Mouse (Mus musculus) heart, embryonic 12.5 days (tissue): ENCODE data around the gene Gata2. TPM values are rescaled to one million over a fixed set of nuclear protein-coding genes. Genes with fewer than 3 reads are reported as not detected.
A peak's percentile ranks its signal among the peaks of the same experiment; 100 is the strongest.

Source experiments
- ATAC-seq: fragments of 200-750 bp; cut with Nextera tagmentation; 2 replicates; pipeline ENCODE4 v1.8.0; 2017; ENCODE audit warnings: moderate TSS enrichment, moderate library complexity; ENCODE audit not compliant: insufficient number of reproducible peaks, low FRiP score
- H3K27ac ChIP-seq: fragments of 300-500 bp; sonication (generic); 2 replicates; pipeline ENCODE4 v1.5.1; 2016; ENCODE audit warnings: mild to moderate bottlenecking, moderate library complexity; ENCODE audit not compliant: poor library complexity, severe bottlenecking
- H3K27me3 ChIP-seq: fragments of 300-500 bp; sonication (generic); replicated peaks from 2 replicates; pipeline ENCODE4 v1.6.1; 2016; ENCODE audit warnings: mild to moderate bottlenecking, moderate library complexity
- H3K36me3 ChIP-seq: fragments of 300-500 bp; sonication (generic); 2 replicates; pipeline ENCODE4 v1.6.1; 2016; ENCODE audit warnings: mild to moderate bottlenecking, moderate library complexity
- H3K4me1 ChIP-seq: fragments of 300-500 bp; sonication (generic); replicated peaks from 2 replicates; pipeline ENCODE4 v1.6.1; 2016; ENCODE audit warnings: mild to moderate bottlenecking
- H3K4me2 ChIP-seq: fragments of 300-500 bp; sonication (generic); 2 replicates; pipeline ENCODE4 v1.6.1; 2016; ENCODE audit warnings: mild to moderate bottlenecking, moderate library complexity
- H3K4me3 ChIP-seq: fragments of 300-500 bp; sonication (generic); 2 replicates; pipeline ENCODE4 v1.5.1; 2016; ENCODE audit warnings: mild to moderate bottlenecking
- H3K9ac ChIP-seq: fragments of 300-500 bp; sonication (generic); 2 replicates; pipeline ENCODE4 v1.6.1; 2016; ENCODE audit warnings: mild to moderate bottlenecking, moderate library complexity
- H3K9me3 ChIP-seq: fragments of 300-500 bp; sonication (generic); replicated peaks from 2 replicates; pipeline ENCODE4 v1.6.1; 2016; ENCODE audit warnings: mild to moderate bottlenecking, moderate library complexity
- WGBS: fragments of 180-500 bp; shearing (Covaris S2); methylation state at CpG from one replicate; pipeline ENCODE4 v1.1.7; 2016; 5-methylcytosine and 5-hydroxymethylcytosine counted together
- polyA plus RNA-seq: library from polyadenylated mRNA; unstranded; fragments of >200 nt; fragmentation: Nextera tagmentation; extraction: Ambion mirVana; gene quantifications from 2 replicates; pipeline ENCODE4 v1.2.1, GENCODE M21; 2016

Gene Gata2
- polyA plus RNA-seq, 1 experiment from 2014 or later: 20.8 TPM

GRCm38 (mm10) chr6:88202921-88203690 is 9.4 kb downstream of the Gata2 start:
- peaks cover 90% of the 10 kb centered on the region for H3K27me3 ChIP-seq
- H3K36me3 ChIP-seq: peaks cover 4% of the 10 kb centered on the region; the same call in 1 of the 2 replicates
- peak overlapping the region; percentile 41; the same call in 1 of the 2 replicates for H3K9ac ChIP-seq
- peak overlapping the region; percentile 90 for H3K4me2 ChIP-seq
- H3K4me3 ChIP-seq: peak overlapping the region; percentile 15; the same call in 1 of the 2 replicates
- WGBS: 2% methylated on average over 24 of the region's 24 CpGs
- peaks cover 50% of the 10 kb centered on the region for H3K4me1 ChIP-seq
- peak; percentile 77 for ATAC-seq
- H3K27ac ChIP-seq: peak overlapping the region; percentile 81
- no peaks in the 10 kb centered on the region for H3K9me3 ChIP-seq

GRCm38 (mm10) chr6:88203791-88204405 is 10.2 kb downstream of the Gata2 start:
- Histone ChIP-seq H3K4me3 (0 out of 2 replicates have a peak overlapping the region, but pooled peaks have one; percentile 15), H3K4me2 (peak overlapping the region; percentile 90), H3K4me1 (peaks cover 46% of the 10 kb centered on the region), H3K36me3 (peaks cover 4% of the 10 kb centered on the region; the same call in 1 of the 2 replicates), H3K9ac (peak overlapping the region; percentile 41; the same call in 1 of the 2 replicates), H3K27me3 (peaks cover 85% of the 10 kb centered on the region), H3K27ac (peak overlapping the region; percentile 68), H3K9me3 (no peaks in the 10 kb centered on the region)
- no peak for ATAC-seq
- 18% methylated on average over 10 of the region's 10 CpGs for WGBS

- H3K4me2 ChIP-seq: peak overlapping the region; percentile 26; the same call in 1 of the 2 replicates
- 27% methylated on average over 25 of the region's 25 CpGs for WGBS
- no peaks in the 10 kb centered on the region for H3K9me3 ChIP-seq
- H3K4me1 ChIP-seq: peaks cover 42% of the 10 kb centered on the region
- H3K27me3 ChIP-seq: peaks cover 77% of the 10 kb centered on the region
- H3K4me3 ChIP-seq: no peak overlapping the region
- H3K27ac ChIP-seq: no peak overlapping the region
- no peak overlapping the region for H3K9ac ChIP-seq
- peaks cover 4% of the 10 kb centered on the region; the same call in 1 of the 2 replicates for H3K36me3 ChIP-seq
- no peak for ATAC-seq
Observed at GRCm38 (mm10) chr6:88204531-88205385, 11.1 kb downstream of the Gata2 start.

DNA sequence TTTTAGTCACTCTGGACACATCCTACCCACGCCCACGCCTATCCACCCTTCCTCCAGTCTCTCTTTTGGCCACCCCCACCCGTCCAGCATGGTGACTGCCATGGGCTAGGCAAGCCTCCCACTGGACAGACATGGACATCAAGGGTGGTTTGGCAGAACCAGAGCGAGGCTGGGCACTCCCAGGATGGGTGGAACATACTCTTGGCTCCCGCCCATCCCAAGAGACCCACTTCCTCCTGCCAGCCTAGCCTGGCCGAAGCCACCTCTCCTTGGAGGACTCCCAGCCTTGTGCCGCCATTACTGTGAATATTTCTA is 11.7 kb downstream of the Gata2 start:
- Histone ChIP-seq H3K36me3 (peaks cover 4% of the 10 kb centered on the region; the same call in 1 of the 2 replicates), H3K4me2 (no peak overlapping the region), H3K9ac (no peak overlapping the region), H3K9me3 (no peaks in the 10 kb centered on the region), H3K4me3 (no peak overlapping the region), H3K27me3 (peaks cover 71% of the 10 kb centered on the region), H3K27ac (no peak overlapping the region), H3K4me1 (peaks cover 41% of the 10 kb centered on the region)
- WGBS: 50% methylated on average over 7 of the region's 7 CpGs
- ATAC-seq: no peak

DNA sequence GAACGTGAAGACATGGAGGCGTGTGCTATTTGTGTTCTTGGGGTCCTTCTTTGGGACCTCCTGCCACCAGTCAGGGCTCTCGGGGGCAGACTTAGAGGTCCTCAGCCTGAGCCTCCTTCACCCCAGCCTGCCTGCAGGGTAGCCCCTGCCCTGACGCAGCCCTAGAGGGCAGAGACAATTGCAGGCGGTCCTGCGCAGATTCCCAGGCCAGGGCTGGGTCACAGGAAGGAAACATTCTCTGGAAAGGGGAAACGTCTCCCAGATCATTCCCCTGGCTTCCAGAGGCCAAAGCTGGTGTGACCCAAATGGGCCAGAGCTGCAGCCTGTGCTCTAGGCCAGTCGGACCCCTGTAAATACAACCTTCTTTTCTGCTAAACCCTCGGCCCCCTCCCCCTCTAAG is 12.2 kb downstream of the Gata2 start:
- peaks cover 4% of the 10 kb centered on the region; the same call in 1 of the 2 replicates for H3K36me3 ChIP-seq
- no peak overlapping the region for H3K4me2 ChIP-seq
- H3K27ac ChIP-seq: peak overlapping the region; percentile 39; the same call in 1 of the 2 replicates
- H3K4me3 ChIP-seq: no peak overlapping the region
- ATAC-seq: no peak
- 36% methylated on average over 9 of the region's 9 CpGs for WGBS
- H3K4me1 ChIP-seq: peaks cover 37% of the 10 kb centered on the region
- H3K9ac ChIP-seq: no peak overlapping the region
- H3K9me3 ChIP-seq: no peaks in the 10 kb centered on the region
- peaks cover 65% of the 10 kb centered on the region for H3K27me3 ChIP-seq

GRCm38 (mm10) chr6:88206566-88206965 is 12.9 kb downstream of the Gata2 start:
- ATAC-seq: no peak
- Histone ChIP-seq H3K4me3 (no peak overlapping the region), H3K9me3 (no peaks in the 10 kb centered on the region), H3K4me1 (peaks cover 37% of the 10 kb centered on the region), H3K36me3 (peaks cover 4% of the 10 kb centered on the region; the same call in 1 of the 2 replicates), H3K27ac (no peak overlapping the region), H3K27me3 (peaks cover 59% of the 10 kb centered on the region), H3K4me2 (no peak overlapping the region), H3K9ac (no peak overlapping the region)
- 51% methylated on average over 7 of the region's 7 CpGs for WGBS

DNA sequence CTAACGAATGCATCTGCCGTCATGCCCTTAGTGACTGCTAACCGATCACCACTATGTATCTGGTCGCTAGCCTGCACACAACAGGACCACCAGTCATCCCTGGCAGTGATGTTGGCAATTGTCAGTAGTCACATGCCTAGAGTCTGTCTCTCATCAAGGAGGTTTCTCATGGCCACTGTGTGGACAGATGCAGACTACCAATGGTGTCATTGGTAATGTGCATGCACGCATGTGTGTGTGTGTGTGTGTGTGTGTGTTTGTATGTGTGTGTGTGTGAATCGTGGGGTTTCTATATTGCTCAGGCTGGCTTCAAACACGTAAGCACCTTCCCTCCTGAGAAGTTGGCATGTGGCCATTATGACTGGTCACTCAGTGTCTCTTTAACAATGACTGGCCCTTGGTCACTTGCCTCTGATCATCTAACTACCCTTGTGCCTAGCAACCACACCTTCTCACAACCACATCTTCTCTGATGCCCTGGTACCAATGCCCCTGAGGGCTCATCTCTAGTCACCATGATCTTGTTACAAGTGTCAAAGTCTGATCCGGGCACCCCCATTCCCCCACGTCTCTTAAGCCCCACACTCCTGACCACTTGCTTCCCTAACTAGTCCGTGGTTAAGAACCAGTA is 13.8 kb downstream of the Gata2 start:
- H3K27me3 ChIP-seq: peaks cover 49% of the 10 kb centered on the region
- H3K27ac ChIP-seq: no peak overlapping the region
- H3K9ac ChIP-seq: no peak overlapping the region
- WGBS: 84% methylated on average over 10 of the region's 10 CpGs
- H3K4me3 ChIP-seq: no peak overlapping the region
- no peaks in the 10 kb centered on the region for H3K9me3 ChIP-seq
- H3K4me1 ChIP-seq: peaks cover 34% of the 10 kb centered on the region
- no peak for ATAC-seq
- H3K4me2 ChIP-seq: no peak overlapping the region
- H3K36me3 ChIP-seq: peaks cover 4% of the 10 kb centered on the region; the same call in 1 of the 2 replicates

GRCm38 (mm10) chr6:88208321-88208720 is 14.6 kb downstream of the Gata2 start:
- H3K4me1 ChIP-seq: peaks cover 26% of the 10 kb centered on the region
- no peak for ATAC-seq
- WGBS: 88% methylated on average over 3 of the region's 3 CpGs
- H3K36me3 ChIP-seq: peaks cover 4% of the 10 kb centered on the region; the same call in 1 of the 2 replicates
- no peak overlapping the region for H3K4me2 ChIP-seq
- no peaks in the 10 kb centered on the region for H3K9me3 ChIP-seq
- H3K9ac ChIP-seq: no peak overlapping the region
- H3K27me3 ChIP-seq: peaks cover 46% of the 10 kb centered on the region
- no peak overlapping the region for H3K27ac ChIP-seq
- H3K4me3 ChIP-seq: no peak overlapping the region

GRCm38 (mm10) chr6:88209453-88209852 is 15.8 kb downstream of the Gata2 start:
- no peaks in the 10 kb centered on the region for H3K9me3 ChIP-seq
- H3K27me3 ChIP-seq: peaks cover 35% of the 10 kb centered on the region
- WGBS: 74% methylated on average over 5 of the region's 5 CpGs
- peaks cover 15% of the 10 kb centered on the region for H3K4me1 ChIP-seq
- no peak overlapping the region for H3K9ac ChIP-seq
- H3K27ac ChIP-seq: no peak overlapping the region
- no peak overlapping the region for H3K4me2 ChIP-seq
- ATAC-seq: no peak
- H3K36me3 ChIP-seq: peaks cover 4% of the 10 kb centered on the region; the same call in 1 of the 2 replicates
- no peak overlapping the region for H3K4me3 ChIP-seq

DNA sequence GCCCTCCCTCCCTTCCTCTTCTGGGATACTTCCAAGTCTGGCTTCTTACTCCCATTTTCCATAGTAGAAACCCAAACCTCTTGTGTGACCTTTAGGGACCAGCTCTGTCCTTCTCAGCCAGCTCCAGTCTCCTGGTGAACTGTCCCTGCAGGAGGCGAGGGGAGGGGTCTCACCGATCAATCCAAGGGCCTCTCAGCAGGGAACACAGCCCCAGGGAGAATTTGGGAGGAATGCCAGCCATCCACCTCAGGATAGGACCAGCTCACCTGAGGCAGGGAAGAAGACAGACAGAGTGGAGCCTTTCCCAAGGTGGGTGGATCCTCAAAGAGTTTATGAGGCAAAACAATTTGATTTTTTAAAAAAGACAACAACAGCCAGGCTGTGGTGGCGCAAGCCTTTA is 16.5 kb downstream of the Gata2 start:
- no peak for ATAC-seq
- H3K27me3 ChIP-seq: peaks cover 28% of the 10 kb centered on the region
- H3K4me1 ChIP-seq: peaks cover 9% of the 10 kb centered on the region; the same call in 1 of the 2 replicates
- H3K4me2 ChIP-seq: no peak overlapping the region
- 53% methylated on average over 3 of the region's 3 CpGs for WGBS
- H3K9ac ChIP-seq: no peak overlapping the region
- H3K27ac ChIP-seq: no peak overlapping the region
- H3K9me3 ChIP-seq: no peaks in the 10 kb centered on the region
- H3K4me3 ChIP-seq: no peak overlapping the region
- peaks cover 2% of the 10 kb centered on the region; the same call in 1 of the 2 replicates for H3K36me3 ChIP-seq
